Mouse (Mus musculus): ENCODE results near the gene Mocs1.

- TF ChIP-seq CTCF (IDR thresholded peaks at IDR 0.05; ENCODE audit: borderline replicate concordance, extremely low read depth, insufficient read depth, insufficient read length) = no peak
- no peak for TF ChIP-seq POLR2A (IDR thresholded peaks at IDR 0.05; ENCODE audit: borderline replicate concordance, extremely low read depth, insufficient read depth, insufficient read length, poor library complexity, severe bottlenecking)
These were observed 21.1 kb downstream of the Mocs1 start for GRCm38 (mm10) chr17:49449230-49449608.
